Comparison of ENCODE assay signal across 17 mouse cellular contexts in the genomic region with DNA sequence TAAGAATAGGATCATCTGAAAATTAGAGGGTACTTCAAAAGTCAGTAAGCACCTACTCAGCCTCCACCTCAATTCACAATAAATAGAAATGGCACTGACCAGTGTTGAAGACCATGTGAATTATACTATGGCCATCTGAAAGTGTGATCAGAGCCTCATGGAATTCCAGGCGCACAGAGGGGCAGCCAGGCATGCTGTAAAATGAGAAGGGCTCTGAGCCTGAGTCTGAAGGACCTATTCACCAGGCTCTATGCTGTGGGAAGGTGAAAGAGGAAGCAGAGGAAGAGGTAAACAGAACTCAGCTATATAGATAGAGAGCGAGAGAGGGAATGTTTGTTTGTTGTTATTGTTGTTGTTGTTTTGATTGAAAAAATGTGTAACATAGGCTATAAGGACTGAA.
"Had no signal": no experiment of that assay in that cellular context is flagged by ENCODE, and none has a peak within 500 bp of the region (broad histone marks: within the 10 kb centered on the region; RNA-seq: fewer than 3 reads in every experiment).

No protein-coding gene starts in this region.

- H3K4me2 ChIP-seq: lung, embryonic 15.5 days; midbrain, embryonic 11.5 days; midbrain, embryonic 13.5 days; midbrain, embryonic 15.5 days; neural tube, embryonic 12.5 days; stomach, embryonic 15.5 days had no signal

- H3K9ac ChIP-seq: lung, embryonic 15.5 days; midbrain, embryonic 13.5 days; midbrain, embryonic 15.5 days; neural tube, embryonic 12.5 days; stomach, embryonic 15.5 days had no signal

- H3K27me3 ChIP-seq: lung, embryonic 15.5 days; megakaryocyte, embryonic 14.5 days; midbrain, embryonic 13.5 days; midbrain, embryonic 15.5 days; neural tube, embryonic 12.5 days; stomach, embryonic 15.5 days had no signal

- DNase-seq: lung, adult 2 months; lung, postnatal 14 days; lung, postnatal 36 days; right cerebral cortex, postnatal 14 days; thymus, adult 2 months; thymus, postnatal 25 days; thymus, postnatal 4 days had no signal

- H3K36me3 ChIP-seq: lung, embryonic 15.5 days; midbrain, embryonic 13.5 days; midbrain, embryonic 15.5 days; neural tube, embryonic 12.5 days; stomach, embryonic 15.5 days had no signal

- H3K27ac ChIP-seq: lung, embryonic 15.5 days; macrophage; midbrain, embryonic 13.5 days; midbrain, embryonic 15.5 days; neural tube, embryonic 12.5 days; stomach, embryonic 15.5 days; stomach, postnatal 0 days had no signal

- H3K4me1 ChIP-seq: lung, embryonic 15.5 days; megakaryocyte, embryonic 14.5 days; midbrain, embryonic 13.5 days; midbrain, embryonic 15.5 days; neural tube, embryonic 12.5 days; stomach, embryonic 15.5 days had no signal

- H3K9me3 ChIP-seq: lung, embryonic 15.5 days; midbrain, embryonic 13.5 days; midbrain, embryonic 15.5 days; neural tube, embryonic 12.5 days; stomach, embryonic 15.5 days had no signal

- H3K4me3 ChIP-seq: lung, embryonic 15.5 days; megakaryocyte, embryonic 14.5 days; midbrain, embryonic 13.5 days; midbrain, embryonic 15.5 days; neural tube, embryonic 12.5 days; stomach, embryonic 15.5 days had no signal

- ATAC-seq: lung, postnatal 0 days; midbrain, embryonic 13.5 days; midbrain, embryonic 15.5 days had no signal
